Mouse (Mus musculus): ENCODE data around the gene Scarb1.

DNA sequence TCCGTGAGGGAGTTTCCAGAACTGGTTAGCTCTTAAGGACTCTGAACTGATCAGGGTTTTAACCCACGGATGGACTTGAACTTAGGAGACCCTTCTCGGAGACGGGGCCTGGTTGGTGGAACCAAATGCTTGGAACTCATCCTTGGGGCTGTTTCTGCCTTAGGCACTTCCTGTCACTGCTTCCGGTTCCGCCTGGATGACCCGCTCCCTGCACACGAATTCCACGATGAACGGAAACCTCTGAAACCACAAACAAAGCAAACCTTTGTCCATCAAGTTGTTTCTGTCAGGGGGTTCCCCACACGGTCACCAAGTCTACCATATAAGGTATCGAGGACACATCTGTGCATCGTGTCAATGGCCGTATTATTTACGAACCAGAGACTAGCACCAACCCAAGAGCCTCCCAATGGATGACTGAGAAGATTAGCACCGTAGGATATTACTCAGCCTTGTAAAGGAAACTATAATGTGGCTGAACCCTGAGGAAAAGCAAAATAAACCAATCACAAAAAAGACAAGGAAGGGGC lies 20.2 kb upstream of the Scarb1 start:
- TF ChIP-seq CTCF (IDR thresholded peaks at IDR 0.05; ENCODE audit: borderline replicate concordance, extremely low read depth, insufficient read depth, insufficient read length) (no peak), POLR2A (IDR thresholded peaks at IDR 0.05; ENCODE audit: borderline replicate concordance, extremely low read depth, insufficient read depth, insufficient read length, poor library complexity, severe bottlenecking) (no peak)
